Mouse (Mus musculus): Measurements from ENCODE around the gene Pon3. TPM values are rescaled to one million over a fixed set of nuclear protein-coding genes. Genes with fewer than 3 reads are reported as not detected.

Gene Pon3
- polyA plus RNA-seq, 1 experiment from 2014 or later = 8.5 TPM

DNA sequence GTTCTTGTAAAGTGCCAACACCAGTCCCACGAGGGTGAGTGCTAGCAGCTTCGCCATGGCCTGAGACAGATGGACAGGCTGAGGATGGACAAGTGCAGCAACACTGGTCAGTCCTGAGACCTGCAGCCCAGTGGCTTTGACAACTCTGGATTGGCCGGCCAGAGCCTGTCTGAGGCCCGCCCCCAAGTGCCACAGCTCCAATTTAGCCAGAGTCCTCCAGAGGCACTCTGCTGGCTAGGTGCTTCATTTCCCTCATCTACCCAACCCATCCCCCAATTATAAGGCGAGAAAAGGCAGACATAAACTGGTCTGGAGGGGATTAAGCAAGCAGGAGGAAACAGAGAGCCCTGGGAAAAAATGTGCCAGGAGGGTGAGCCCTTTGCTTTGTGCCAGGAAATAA, 62.4 kb downstream of the Pon3 start, which contains the start of gene Pon1:
TSS of gene Pon1 (minus strand) at position 254 of the 400 bp plus-strand sequence.
- WGBS = 52% methylated on average over 5 of the region's 5 CpGs
- H3K4me2 ChIP-seq (replicated peaks) = no peak within 1 kb of the TSS
- no peak for ATAC-seq (ENCODE audit: low FRiP score)
- H3K9me3 ChIP-seq (ENCODE audit: control insufficient read depth, low read length) = no peaks in the 10 kb centered on the region
- DNase-seq (ENCODE audit: low spot score) = no peak
- no peaks in the 10 kb centered on the region for H3K4me1 ChIP-seq (replicated peaks; ENCODE audit: control insufficient read depth, insufficient read depth, low read length)
- H3K36me3 ChIP-seq (replicated peaks; ENCODE audit: control insufficient read depth, insufficient read depth) = no peaks in the 10 kb centered on the region
- H3K27me3 ChIP-seq (ENCODE audit: control insufficient read depth, insufficient read depth, low read length) = no peaks in the 10 kb centered on the region
- no peak within 1 kb of the TSS for H3K9ac ChIP-seq
- H3K4me3 ChIP-seq (replicated peaks; ENCODE audit: low read length) = no peak within 1 kb of the TSS
- H3K27ac ChIP-seq = no peak within 1 kb of the TSS

DNA sequence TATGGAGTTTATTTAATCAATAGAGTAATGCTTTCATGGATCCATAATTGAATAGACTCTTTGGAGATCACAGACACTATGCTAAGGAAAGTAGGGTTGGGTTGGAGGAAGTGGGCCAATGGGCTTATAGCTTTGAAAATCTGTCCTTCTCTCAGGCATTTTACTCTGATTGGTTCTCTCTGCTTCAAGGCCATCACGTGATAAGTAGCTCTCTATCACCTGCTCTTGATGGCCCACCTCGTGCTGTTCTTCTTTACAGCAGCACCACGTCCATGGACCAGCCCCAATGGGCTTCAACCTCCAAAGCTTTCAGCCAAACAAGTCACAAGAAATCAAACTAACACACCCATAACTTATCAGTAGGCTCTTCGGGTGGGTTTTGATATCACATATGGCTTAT, 65.3 kb downstream of the Pon3 start:
- Histone ChIP-seq H3K9ac (no peak overlapping the region), H3K36me3 (replicated peaks; ENCODE audit: control insufficient read depth, insufficient read depth) (no peaks in the 10 kb centered on the region), H3K27ac (no peak overlapping the region), H3K27me3 (ENCODE audit: control insufficient read depth, insufficient read depth, low read length) (no peaks in the 10 kb centered on the region), H3K4me2 (replicated peaks) (no peak overlapping the region), H3K4me1 (replicated peaks; ENCODE audit: control insufficient read depth, insufficient read depth, low read length) (no peaks in the 10 kb centered on the region), H3K9me3 (ENCODE audit: control insufficient read depth, low read length) (no peaks in the 10 kb centered on the region), H3K4me3 (replicated peaks; ENCODE audit: low read length) (no peak overlapping the region)
- DNase-seq (ENCODE audit: low spot score) = no peak
- ATAC-seq (ENCODE audit: low FRiP score) = no peak
- 89% methylated on average over 4 of the region's 4 CpGs for WGBS

DNA sequence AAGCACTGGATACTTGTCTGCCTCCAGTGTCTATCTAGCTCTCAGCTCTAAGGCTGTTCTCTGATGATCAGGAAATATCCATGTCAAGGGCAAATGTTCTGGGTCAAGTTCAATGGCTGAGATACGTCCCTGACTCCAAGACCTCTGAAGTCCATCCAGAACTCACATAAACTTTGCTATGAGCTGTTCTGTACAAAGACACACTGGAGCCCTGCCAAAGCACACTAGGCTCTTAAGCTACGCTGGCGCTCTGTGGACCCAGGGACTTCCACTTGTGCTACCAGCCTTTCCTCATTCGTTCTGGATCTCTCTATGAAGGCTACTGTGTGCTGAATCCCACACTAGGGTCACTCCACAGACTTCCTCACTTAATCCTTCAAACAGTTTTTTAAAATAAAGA, 66.6 kb downstream of the Pon3 start:
- ATAC-seq (ENCODE audit: low FRiP score) = no peak
- no peak overlapping the region for H3K27ac ChIP-seq
- H3K4me3 ChIP-seq (replicated peaks; ENCODE audit: low read length) = no peak overlapping the region
- no peaks in the 10 kb centered on the region for H3K27me3 ChIP-seq (ENCODE audit: control insufficient read depth, insufficient read depth, low read length)
- 76% methylated on average over 4 of the region's 4 CpGs for WGBS
- no peaks in the 10 kb centered on the region for H3K9me3 ChIP-seq (ENCODE audit: control insufficient read depth, low read length)
- no peaks in the 10 kb centered on the region for H3K4me1 ChIP-seq (replicated peaks; ENCODE audit: control insufficient read depth, insufficient read depth, low read length)
- H3K36me3 ChIP-seq (replicated peaks; ENCODE audit: control insufficient read depth, insufficient read depth) = no peaks in the 10 kb centered on the region
- H3K4me2 ChIP-seq (replicated peaks) = no peak overlapping the region
- H3K9ac ChIP-seq = no peak overlapping the region
- DNase-seq (ENCODE audit: low spot score) = no peak

DNA sequence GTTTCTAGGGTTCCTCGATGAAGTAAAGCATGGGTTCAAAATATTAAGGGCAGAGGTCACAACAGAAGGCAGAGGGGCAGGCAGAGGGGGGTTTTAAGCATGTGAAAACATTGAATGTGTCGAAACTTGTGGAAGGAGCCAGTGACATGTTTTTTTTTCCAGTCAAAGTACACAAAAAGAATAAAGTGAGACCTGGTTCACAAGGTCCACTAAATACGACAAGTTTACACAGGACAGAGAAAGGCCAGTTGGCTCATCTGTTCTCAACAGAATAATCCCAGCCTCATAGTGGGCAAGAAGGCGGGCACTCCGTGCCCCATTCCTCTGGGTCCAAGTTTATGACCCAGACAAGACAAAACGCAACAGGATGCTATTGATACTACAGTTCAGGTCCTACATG, 67.1 kb downstream of the Pon3 start:
- H3K27me3 ChIP-seq (ENCODE audit: control insufficient read depth, insufficient read depth, low read length) = no peaks in the 10 kb centered on the region
- H3K9ac ChIP-seq = no peak overlapping the region
- no peaks in the 10 kb centered on the region for H3K4me1 ChIP-seq (replicated peaks; ENCODE audit: control insufficient read depth, insufficient read depth, low read length)
- H3K36me3 ChIP-seq (replicated peaks; ENCODE audit: control insufficient read depth, insufficient read depth) = no peaks in the 10 kb centered on the region
- 74% methylated on average over 6 of the region's 6 CpGs for WGBS
- no peak overlapping the region for H3K4me2 ChIP-seq (replicated peaks)
- H3K27ac ChIP-seq = no peak overlapping the region
- no peak for DNase-seq (ENCODE audit: low spot score)
- ATAC-seq (ENCODE audit: low FRiP score) = no peak
- no peaks in the 10 kb centered on the region for H3K9me3 ChIP-seq (ENCODE audit: control insufficient read depth, low read length)
- H3K4me3 ChIP-seq (replicated peaks; ENCODE audit: low read length) = no peak overlapping the region

DNA sequence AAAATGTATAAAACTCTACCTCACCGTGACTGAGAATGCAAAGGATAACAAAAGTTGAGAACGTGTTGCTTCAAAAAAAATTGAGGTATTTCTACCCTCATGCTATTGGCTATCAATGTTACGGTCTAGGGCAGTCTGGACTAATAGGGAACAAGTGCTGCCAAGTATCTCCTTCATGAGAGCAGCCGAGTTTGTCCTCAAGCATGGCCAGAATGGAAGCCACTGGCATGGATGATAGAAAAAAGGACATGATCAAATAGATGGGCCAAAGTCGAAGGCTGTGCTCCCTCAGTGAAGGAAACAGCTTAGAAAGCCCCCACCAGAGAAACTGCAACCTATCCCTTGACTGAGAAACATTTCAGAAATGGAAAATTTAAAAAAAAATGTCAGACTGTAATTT, 68.0 kb downstream of the Pon3 start:
- H3K9me3 ChIP-seq (ENCODE audit: control insufficient read depth, low read length) = no peaks in the 10 kb centered on the region
- no peak for DNase-seq (ENCODE audit: low spot score)
- H3K9ac ChIP-seq = no peak overlapping the region
- H3K4me1 ChIP-seq (replicated peaks; ENCODE audit: control insufficient read depth, insufficient read depth, low read length) = no peaks in the 10 kb centered on the region
- H3K4me2 ChIP-seq (replicated peaks) = no peak overlapping the region
- H3K36me3 ChIP-seq (replicated peaks; ENCODE audit: control insufficient read depth, insufficient read depth) = no peaks in the 10 kb centered on the region
- no peaks in the 10 kb centered on the region for H3K27me3 ChIP-seq (ENCODE audit: control insufficient read depth, insufficient read depth, low read length)
- 82% methylated on average over 5 of the region's 5 CpGs for WGBS
- no peak overlapping the region for H3K4me3 ChIP-seq (replicated peaks; ENCODE audit: low read length)
- no peak overlapping the region for H3K27ac ChIP-seq
- no peak for ATAC-seq (ENCODE audit: low FRiP score)

DNA sequence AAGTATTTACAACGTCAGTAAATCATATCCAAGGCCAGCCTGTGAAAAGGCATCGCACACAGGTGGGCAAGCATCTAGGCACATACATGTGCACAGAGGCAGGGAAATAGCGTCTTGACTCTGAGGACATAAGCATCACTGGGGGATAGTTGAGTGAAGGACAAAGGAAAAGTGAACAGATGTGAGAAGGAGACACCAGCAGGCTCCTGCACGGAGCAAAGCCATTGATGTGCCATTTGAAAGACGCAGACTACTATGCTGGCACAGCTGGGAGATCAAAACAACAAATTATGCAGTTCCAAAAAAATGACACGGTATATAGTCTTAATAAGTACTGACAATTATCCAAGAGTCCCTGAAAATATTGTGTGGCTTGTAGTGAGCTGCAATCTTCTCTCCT, 68.5 kb downstream of the Pon3 start:
- WGBS = 75% methylated on average over 6 of the region's 6 CpGs
- no peak for DNase-seq (ENCODE audit: low spot score)
- no peak for ATAC-seq (ENCODE audit: low FRiP score)
- Histone ChIP-seq H3K36me3 (replicated peaks; ENCODE audit: control insufficient read depth, insufficient read depth) (no peaks in the 10 kb centered on the region), H3K9me3 (ENCODE audit: control insufficient read depth, low read length) (no peaks in the 10 kb centered on the region), H3K27ac (no peak overlapping the region), H3K9ac (no peak overlapping the region), H3K4me2 (replicated peaks) (no peak overlapping the region), H3K27me3 (ENCODE audit: control insufficient read depth, insufficient read depth, low read length) (no peaks in the 10 kb centered on the region), H3K4me3 (replicated peaks; ENCODE audit: low read length) (no peak overlapping the region), H3K4me1 (replicated peaks; ENCODE audit: control insufficient read depth, insufficient read depth, low read length) (no peaks in the 10 kb centered on the region)

DNA sequence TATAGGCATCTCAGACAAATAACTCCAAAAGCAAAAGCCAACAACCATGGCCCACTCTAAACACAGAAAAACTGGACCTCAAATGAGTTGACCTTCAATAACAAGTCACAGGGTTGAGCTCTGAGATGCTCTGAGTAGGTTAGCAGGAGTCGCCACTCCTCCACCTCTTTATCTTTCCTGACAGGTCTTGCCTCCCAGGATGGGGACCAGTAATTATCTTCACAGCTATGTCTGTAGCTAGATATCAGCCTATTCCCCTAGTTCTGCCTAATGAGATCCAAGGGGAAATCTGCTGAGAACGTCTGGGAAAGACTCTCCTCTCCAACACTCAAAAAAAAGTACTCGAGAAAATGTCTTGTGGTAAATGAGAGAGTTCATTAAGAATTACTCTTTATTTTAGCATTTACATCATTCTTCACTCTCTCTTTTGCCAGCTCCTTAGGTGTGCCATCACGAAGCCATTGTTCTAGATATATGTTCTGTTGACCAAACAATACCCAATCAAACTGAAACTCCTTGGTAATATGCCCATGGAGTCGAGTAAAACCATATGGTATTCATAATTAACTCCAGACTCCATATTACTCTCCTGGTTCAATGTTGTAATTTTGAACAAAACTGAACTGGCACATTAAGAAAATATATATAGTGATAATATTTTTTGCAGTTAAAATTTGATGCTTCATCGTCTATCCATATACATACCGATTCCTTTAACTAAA, 69.7 kb downstream of the Pon3 start:
- no peak for ATAC-seq (ENCODE audit: low FRiP score)
- H3K4me3 ChIP-seq (replicated peaks; ENCODE audit: low read length) = no peak overlapping the region
- no peak overlapping the region for H3K4me2 ChIP-seq (replicated peaks)
- H3K9ac ChIP-seq = no peak overlapping the region
- H3K9me3 ChIP-seq (ENCODE audit: control insufficient read depth, low read length) = no peaks in the 10 kb centered on the region
- H3K27me3 ChIP-seq (ENCODE audit: control insufficient read depth, insufficient read depth, low read length) = no peaks in the 10 kb centered on the region
- no peak for DNase-seq (ENCODE audit: low spot score)
- no peaks in the 10 kb centered on the region for H3K4me1 ChIP-seq (replicated peaks; ENCODE audit: control insufficient read depth, insufficient read depth, low read length)
- H3K36me3 ChIP-seq (replicated peaks; ENCODE audit: control insufficient read depth, insufficient read depth) = no peaks in the 10 kb centered on the region
- 77% methylated on average over 7 of the region's 7 CpGs for WGBS
- no peak overlapping the region for H3K27ac ChIP-seq

DNA sequence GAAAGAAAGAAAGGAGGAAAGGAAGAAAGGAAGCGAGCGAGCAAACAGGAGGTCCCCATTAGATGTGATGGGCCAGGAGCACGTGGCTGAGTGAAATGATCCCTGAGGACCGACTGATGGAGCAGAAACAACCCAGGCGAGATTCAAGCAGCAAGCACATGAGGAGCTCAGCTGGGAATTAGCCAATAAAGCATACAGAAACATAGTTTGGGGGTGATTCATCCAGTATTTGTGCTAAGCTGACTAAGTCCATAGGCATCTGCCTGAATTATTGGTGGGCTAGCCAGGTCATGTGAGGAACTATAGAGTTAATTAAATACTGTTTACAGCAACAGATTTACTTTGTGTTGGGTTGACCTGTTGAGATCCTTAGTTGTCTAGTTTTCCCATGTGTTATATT, 75.4 kb downstream of the Pon3 start:
- Histone ChIP-seq H3K4me1 (replicated peaks; ENCODE audit: control insufficient read depth, insufficient read depth, low read length) (peaks cover 15% of the 10 kb centered on the region), H3K4me2 (replicated peaks) (no peak overlapping the region), H3K27ac (no peak overlapping the region), H3K27me3 (ENCODE audit: control insufficient read depth, insufficient read depth, low read length) (no peaks in the 10 kb centered on the region), H3K36me3 (replicated peaks; ENCODE audit: control insufficient read depth, insufficient read depth) (no peaks in the 10 kb centered on the region), H3K9me3 (ENCODE audit: control insufficient read depth, low read length) (no peaks in the 10 kb centered on the region), H3K4me3 (replicated peaks; ENCODE audit: low read length) (no peak overlapping the region), H3K9ac (no peak overlapping the region)
- DNase-seq (ENCODE audit: low spot score) = no peak
- no peak for ATAC-seq (ENCODE audit: low FRiP score)
- 88% methylated on average over 5 of the region's 5 CpGs for whole genome bisulfite sequencing

DNA sequence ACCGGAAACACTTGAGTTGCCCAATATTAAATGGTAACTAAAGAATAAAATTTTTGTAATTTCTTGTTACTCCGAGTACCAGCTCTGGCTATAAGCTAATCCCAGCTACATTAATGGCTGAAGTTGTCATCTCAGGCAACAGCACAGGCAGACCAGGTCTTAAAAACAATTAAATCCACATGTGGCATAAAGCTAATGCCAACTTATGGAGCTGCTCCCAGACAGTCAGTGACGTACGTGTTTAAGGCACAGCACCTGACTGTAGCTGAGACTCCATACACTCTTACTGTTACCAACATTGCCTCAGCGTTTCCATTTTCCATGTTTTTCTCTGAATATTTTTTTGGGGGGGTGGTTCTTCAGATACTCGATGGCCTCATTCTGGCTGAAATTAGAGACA, 76.9 kb downstream of the Pon3 start:
- ATAC-seq (ENCODE audit: low FRiP score) = no peak
- 88% methylated on average over 6 of the region's 6 CpGs for WGBS
- no peaks in the 10 kb centered on the region for H3K9me3 ChIP-seq (ENCODE audit: control insufficient read depth, low read length)
- no peaks in the 10 kb centered on the region for H3K36me3 ChIP-seq (replicated peaks; ENCODE audit: control insufficient read depth, insufficient read depth)
- H3K4me3 ChIP-seq (replicated peaks; ENCODE audit: low read length) = no peak overlapping the region
- no peak for DNase-seq (ENCODE audit: low spot score)
- H3K9ac ChIP-seq = no peak overlapping the region
- H3K4me2 ChIP-seq (replicated peaks) = no peak overlapping the region
- peaks cover 15% of the 10 kb centered on the region for H3K4me1 ChIP-seq (replicated peaks; ENCODE audit: control insufficient read depth, insufficient read depth, low read length)
- no peaks in the 10 kb centered on the region for H3K27me3 ChIP-seq (ENCODE audit: control insufficient read depth, insufficient read depth, low read length)
- H3K27ac ChIP-seq = no peak overlapping the region

Data from hindbrain, embryonic 14.5 days (tissue).